Mouse (Mus musculus) ovary, adult 18-20 months (tissue): ENCODE results near the gene Mgat1.
"Not testable (repeated sequence)": the region's sequence is repeated elsewhere in the genome, so short reads cannot be mapped to it uniquely, and the experiment has no call there.

Source experiments
- DNase-seq: peaks from one replicate; pipeline ENCODE4 v3.0.0; 2022; ENCODE audit warnings: low spot score, mixed read lengths

Mgat1 gene

GRCm38 (mm10) chr11:49264622-49265021, 20.6 kb downstream of the Mgat1 start:
- no peak for DNase-seq

- DNase-seq: no peak
These were observed 21.1 kb downstream of the Mgat1 start for GRCm38 (mm10) chr11:49265101-49265500.

GRCm38 (mm10) chr11:49266671-49267070, 22.7 kb downstream of the Mgat1 start:
- DNase-seq: no peak

GRCm38 (mm10) chr11:49267316-49267715, 23.3 kb downstream of the Mgat1 start:
- no peak for DNase-seq

GRCm38 (mm10) chr11:49267970-49268579, 24.1 kb downstream of the Mgat1 start:
- DNase-seq: no peak

GRCm38 (mm10) chr11:49269761-49270160, 25.8 kb downstream of the Mgat1 start:
- DNase-seq: no peak

- no peak for DNase-seq
These were observed 26.4 kb downstream of the Mgat1 start for GRCm38 (mm10) chr11:49270368-49270767.

- no peak for DNase-seq
These were observed 27.3 kb downstream of the Mgat1 start for GRCm38 (mm10) chr11:49271334-49271733.

- DNase-seq: no peak
These were observed 30.0 kb downstream of the Mgat1 start for GRCm38 (mm10) chr11:49273834-49274519.

GRCm38 (mm10) chr11:49278222-49278621, 34.2 kb downstream of the Mgat1 start, which contains the start of gene Olfr1393:
Olfr1393 (plus strand) TSS chr11:49278304.
- DNase-seq: no peak

GRCm38 (mm10) chr11:49284982-49285381, 41.0 kb downstream of the Mgat1 start, which contains the start of gene Olfr1392:
Olfr1392 (plus strand) TSS chr11:49285282.
- not testable (repeated sequence) for DNase-seq

GRCm38 (mm10) chr11:49287251-49287650, 43.3 kb downstream of the Mgat1 start:
- DNase-seq: no peak

GRCm38 (mm10) chr11:49292777-49293176, 48.8 kb downstream of the Mgat1 start:
- no peak for DNase-seq

- DNase-seq: no peak
These were observed 60.5 kb downstream of the Mgat1 start, which contains the start of gene Olfr10 for GRCm38 (mm10) chr11:49304441-49304840. Olfr10 (plus strand) TSS chr11:49304741.

GRCm38 (mm10) chr11:49308547-49308946, 64.6 kb downstream of the Mgat1 start:
- DNase-seq: not testable (repeated sequence)
